Mouse (Mus musculus) embryonic fibroblast, embryonic 13.5 days (primary cell): ENCODE measurements around the gene Rbm33.

Experiments
- CTCF ChIP-seq: IDR thresholded peaks from 2 replicates; pipeline ENCODE4 v1.5.1; 2011; ENCODE audit warnings: mild to moderate bottlenecking, control low read depth, low read length, moderate library complexity, borderline replicate concordance; ENCODE audit not compliant: insufficient read depth
- POLR2A ChIP-seq: IDR thresholded peaks from 2 replicates; pipeline ENCODE4 v1.6.1; 2011; ENCODE audit warnings: low read depth, mild to moderate bottlenecking, control low read depth, low read length, moderate library complexity

DNA sequence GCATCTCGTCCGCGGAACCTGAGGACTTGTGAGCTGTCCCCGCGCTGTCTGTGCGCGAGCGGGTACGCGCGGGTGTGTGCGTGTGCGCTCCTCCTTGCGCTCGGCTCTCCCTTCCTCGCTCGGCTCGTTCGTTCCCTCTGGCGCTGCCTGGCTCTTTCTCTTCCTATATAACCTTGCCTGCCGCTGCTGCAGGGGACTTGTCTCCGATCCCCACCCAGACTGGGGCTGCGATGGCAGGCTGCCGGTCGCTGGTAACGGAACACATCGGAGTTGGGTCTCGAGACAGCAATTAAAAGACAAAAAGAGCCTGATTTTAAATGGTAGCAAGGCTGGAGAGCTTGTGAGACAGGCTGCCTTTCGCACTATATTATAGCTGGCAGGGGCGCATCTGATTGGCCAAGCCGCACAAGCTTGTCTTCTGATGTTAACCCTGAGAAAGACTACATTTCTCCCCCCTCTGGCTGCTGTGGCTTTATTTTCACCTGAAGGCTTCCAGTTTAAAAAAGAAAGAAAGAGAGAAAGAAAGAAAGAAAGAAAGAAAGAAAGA is 149.9 kb downstream of the Rbm33 start, which contains the start of gene Shh:
- TF ChIP-seq POLR2A, result no peak
- no peak for TF ChIP-seq CTCF
